Mouse (Mus musculus) cerebellum, adult (tissue): ENCODE results near the gene Dnal4.

ENCODE experiments used
- ATAC-seq: cut with Nextera tagmentation; 2 replicates; pipeline ENCODE4 v1.9.2; 2017; ENCODE audit warnings: mild to moderate bottlenecking, moderate library complexity, mixed read lengths; ENCODE audit not compliant: insufficient number of reproducible peaks, low FRiP score, low TSS enrichment

The Dnal4 gene

GRCm38 (mm10) chr15:79764539-79765267 lies 12.9 kb downstream of the Dnal4 start:
- no peak for ATAC-seq

GRCm38 (mm10) chr15:79763601-79764246 lies 13.9 kb downstream of the Dnal4 start:
- ATAC-seq, result peak; percentile 60

GRCm38 (mm10) chr15:79763001-79763400 lies 14.6 kb downstream of the Dnal4 start:
- ATAC-seq, result no peak

- no peak for ATAC-seq
These were observed 16.7 kb downstream of the Dnal4 start for GRCm38 (mm10) chr15:79760956-79761355.

GRCm38 (mm10) chr15:79757118-79757517 lies 20.5 kb downstream of the Dnal4 start:
- ATAC-seq, result no peak

- no peak for ATAC-seq
These were observed 21.5 kb downstream of the Dnal4 start for GRCm38 (mm10) chr15:79755977-79756625.

GRCm38 (mm10) chr15:79755176-79755575 lies 22.5 kb downstream of the Dnal4 start:
- no peak for ATAC-seq

- ATAC-seq, result no peak
These were observed 23.8 kb downstream of the Dnal4 start for GRCm38 (mm10) chr15:79753873-79754272.

GRCm38 (mm10) chr15:79753420-79753752 lies 24.3 kb downstream of the Dnal4 start:
- no peak for ATAC-seq

GRCm38 (mm10) chr15:79752742-79753419 lies 24.8 kb downstream of the Dnal4 start:
- peak; percentile 62; the same call in 1 of the 2 replicates for ATAC-seq

GRCm38 (mm10) chr15:79751772-79752171 lies 25.9 kb downstream of the Dnal4 start:
- no peak for ATAC-seq

GRCm38 (mm10) chr15:79750266-79750665 lies 27.4 kb downstream of the Dnal4 start:
- no peak for ATAC-seq

- ATAC-seq, result no peak
These were observed 28.5 kb downstream of the Dnal4 start for GRCm38 (mm10) chr15:79749162-79749561.

GRCm38 (mm10) chr15:79747998-79748397 lies 29.7 kb downstream of the Dnal4 start:
- ATAC-seq, result no peak

- no peak for ATAC-seq
These were observed 31.8 kb downstream of the Dnal4 start for GRCm38 (mm10) chr15:79745883-79746282.

- no peak for ATAC-seq
These were observed 32.3 kb downstream of the Dnal4 start for GRCm38 (mm10) chr15:79745312-79745711.

GRCm38 (mm10) chr15:79744742-79745141 lies 32.9 kb downstream of the Dnal4 start:
- no peak for ATAC-seq

GRCm38 (mm10) chr15:79744001-79744400 lies 33.6 kb downstream of the Dnal4 start:
- no peak for ATAC-seq

GRCm38 (mm10) chr15:79742706-79743023 lies 35.0 kb downstream of the Dnal4 start:
- ATAC-seq, result no peak

GRCm38 (mm10) chr15:79741921-79742705 lies 35.5 kb downstream of the Dnal4 start, which contains the start of gene Sun2:
Sun2 (minus strand) TSS chr15:79742536.
- ATAC-seq, result peak; percentile 86
